Mouse (Mus musculus): ENCODE results near the gene Cdk8.

- TF ChIP-seq GATA1 (IDR thresholded peaks at IDR 0.05; ENCODE audit: borderline replicate concordance, low read length) (no peak), CTCF (IDR thresholded peaks at IDR 0.05; ENCODE audit: low read depth, low read length) (no peak), POLR2AphosphoS5 (IDR thresholded peaks at IDR 0.05; ENCODE audit: insufficient replicate concordance, low read depth, low read length) (no peak), TAL1 (conservative IDR thresholded peaks at IDR 0.05; ENCODE audit: low read depth, low read length) (no peak), GATA2 (IDR thresholded peaks at IDR 0.05; ENCODE audit: borderline replicate concordance, low read depth, low read length) (no peak)
These were observed 56.4 kb downstream of the Cdk8 start for GRCm38 (mm10) chr5:146287416-146287815.

All from G1E (cell line).